Mouse (Mus musculus): ENCODE measurements around the gene Tnk1.
A peak's percentile ranks its signal among the peaks of the same experiment; 100 is the strongest.
"Not testable (repeated sequence)": the region's sequence is repeated elsewhere in the genome, so short reads cannot be mapped to it uniquely, and the experiment has no call there.

The Tnk1 gene

GRCm38 (mm10) chr11:69878952-69879351 lies 20.4 kb upstream of the Tnk1 start:
- DNase-seq (ENCODE audit: low spot score in 2 of 2), result no peak

- DNase-seq (ENCODE audit: low spot score in 2 of 2), result no peak
Measured at GRCm38 (mm10) chr11:69878399-69878798, 19.9 kb upstream of the Tnk1 start.

GRCm38 (mm10) chr11:69877878-69878277 lies 19.3 kb upstream of the Tnk1 start, which contains the start of gene Tmem95:
Tmem95 (minus strand) TSS chr11:69878018.
- DNase-seq (ENCODE audit: low spot score in 2 of 2), result no peak

GRCm38 (mm10) chr11:69876867-69877266 lies 18.3 kb upstream of the Tnk1 start:
- DNase-seq (ENCODE audit: low spot score in 2 of 2), result peak; percentile 85 to 92

- no peak for DNase-seq (ENCODE audit: low spot score in 2 of 2)
Measured at GRCm38 (mm10) chr11:69876186-69876585, 17.7 kb upstream of the Tnk1 start.

GRCm38 (mm10) chr11:69872451-69872850 lies 13.9 kb upstream of the Tnk1 start:
- no peak for DNase-seq (ENCODE audit: low spot score in 2 of 2)

- no peak for DNase-seq (ENCODE audit: low spot score in 2 of 2)
Measured at GRCm38 (mm10) chr11:69871822-69872221, 13.3 kb upstream of the Tnk1 start.

- DNase-seq (ENCODE audit: low spot score in 2 of 2), result no peak
Measured at GRCm38 (mm10) chr11:69870289-69871069, 11.9 kb upstream of the Tnk1 start.

GRCm38 (mm10) chr11:69867335-69867734 lies 8.8 kb upstream of the Tnk1 start:
- no peak for DNase-seq (ENCODE audit: low spot score in 2 of 2)

- DNase-seq (ENCODE audit: low spot score in 2 of 2), result no peak
Measured at GRCm38 (mm10) chr11:69865561-69865960, 7.0 kb upstream of the Tnk1 start.

- DNase-seq (ENCODE audit: low spot score in 2 of 2), result no peak
Measured at GRCm38 (mm10) chr11:69864138-69864860, 5.8 kb upstream of the Tnk1 start.

- DNase-seq (ENCODE audit: low spot score in 2 of 2), result not testable (repeated sequence)
Measured at GRCm38 (mm10) chr11:69863729-69864128, 5.2 kb upstream of the Tnk1 start.

- no peak for DNase-seq (ENCODE audit: low spot score in 2 of 2)
Measured at GRCm38 (mm10) chr11:69855347-69855746, 3.2 kb downstream of the Tnk1 start.

GRCm38 (mm10) chr11:69854680-69855079 lies 3.9 kb downstream of the Tnk1 start:
- no peak for DNase-seq (ENCODE audit: low spot score in 2 of 2)

GRCm38 (mm10) chr11:69853994-69854393 lies 4.5 kb downstream of the Tnk1 start:
- DNase-seq (ENCODE audit: low spot score in 2 of 2), result no peak

GRCm38 (mm10) chr11:69850754-69851153 lies 7.8 kb downstream of the Tnk1 start:
- no peak for DNase-seq (ENCODE audit: low spot score in 2 of 2)

GRCm38 (mm10) chr11:69849884-69850283 lies 8.6 kb downstream of the Tnk1 start:
- DNase-seq (ENCODE audit: low spot score in 2 of 2), result no peak

- DNase-seq (ENCODE audit: low spot score in 2 of 2), result no peak
Measured at GRCm38 (mm10) chr11:69849128-69849527, 9.4 kb downstream of the Tnk1 start.

- DNase-seq (ENCODE audit: low spot score in 2 of 2), result no peak
Measured at GRCm38 (mm10) chr11:69848021-69848420, 10.5 kb downstream of the Tnk1 start.

GRCm38 (mm10) chr11:69846738-69847688 lies 11.5 kb downstream of the Tnk1 start:
- no peak for DNase-seq (ENCODE audit: low spot score in 2 of 2)

GRCm38 (mm10) chr11:69846198-69846680 lies 12.3 kb downstream of the Tnk1 start, which contains the start of gene Plscr3:
Plscr3 (plus strand) TSS chr11:69846376.
- peak; percentile 90 to 91 for DNase-seq (ENCODE audit: low spot score in 2 of 2)

- DNase-seq (ENCODE audit: low spot score in 2 of 2), result no peak
Measured at GRCm38 (mm10) chr11:69838714-69839104, 19.8 kb downstream of the Tnk1 start.

Data from urinary bladder, postnatal 4 days (tissue).